Mouse (Mus musculus): ENCODE measurements at regions not wholly inside any gene's neighbourhood (a gene's known extent, or its start where the extent isn't known, plus 50 kb on each side); places are given as distances from the start of the nearest gene placed in this dataset.

DNA sequence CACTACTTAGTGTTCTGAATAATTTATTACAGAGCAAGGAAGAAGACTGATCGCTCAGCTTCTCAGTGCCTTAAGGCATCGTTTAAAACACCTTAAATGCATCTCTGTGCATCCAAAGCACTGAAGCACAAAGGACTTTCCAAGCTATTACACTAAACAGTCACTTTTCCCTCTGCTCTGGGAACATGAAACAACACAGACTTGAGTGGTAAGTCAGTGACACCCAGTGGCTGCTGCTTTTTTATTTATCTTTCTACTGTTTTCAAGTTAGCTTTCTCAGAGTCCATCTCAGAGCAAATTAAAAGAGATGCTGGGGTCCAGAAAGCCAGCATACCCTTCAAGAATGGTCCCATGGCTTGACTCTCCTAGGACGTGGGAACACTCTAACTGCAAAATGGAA is 162.3 kb upstream of the Ttc29 start:
- ATAC-seq (ENCODE audit: extremely low read depth, insufficient number of reproducible peaks, low FRiP score, low TSS enrichment), result no peak
- no peak overlapping the region for H3K9ac ChIP-seq
- no peak overlapping the region for H3K27ac ChIP-seq (replicated peaks)
- no peaks in the 10 kb centered on the region for H3K27me3 ChIP-seq (replicated peaks)
- no peak overlapping the region for H3K4me3 ChIP-seq
- WGBS, result 74% methylated on average over 3 of the region's 3 CpGs
- 0 out of 2 replicates have a peak, but pooled peaks cover 5% of the 10 kb centered on the region for H3K4me1 ChIP-seq
- no peaks in the 10 kb centered on the region for H3K36me3 ChIP-seq
- no peak overlapping the region for H3K4me2 ChIP-seq
- H3K9me3 ChIP-seq, result 0 out of 2 replicates have a peak, but pooled peaks cover 3% of the 10 kb centered on the region

DNA sequence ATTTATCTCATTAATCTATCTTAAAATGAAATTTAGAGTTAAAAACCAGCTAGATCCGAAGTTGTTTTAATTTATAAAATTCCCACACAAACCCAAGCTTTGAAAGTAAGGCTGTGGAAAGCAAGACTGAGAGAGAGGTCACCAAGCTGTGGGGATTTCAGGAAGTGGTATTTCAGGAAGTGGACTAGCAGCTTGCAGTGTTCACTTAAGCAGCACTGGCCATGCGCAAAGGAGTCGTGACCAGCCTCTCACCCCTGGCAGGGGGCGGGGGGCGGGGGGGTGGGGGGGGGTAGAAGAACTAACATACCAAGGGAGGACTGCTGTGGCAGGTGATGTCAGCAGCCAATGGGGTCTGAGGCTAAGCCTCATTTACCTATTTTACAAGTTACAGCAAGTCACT is 158.7 kb upstream of the Ttc29 start:
- Histone ChIP-seq H3K4me2 (peak overlapping the region; percentile 37), H3K36me3 (no peaks in the 10 kb centered on the region), H3K9me3 (no peaks in the 10 kb centered on the region), H3K27ac (replicated peaks) (no peak overlapping the region), H3K4me1 (0 out of 2 replicates have a peak, but pooled peaks cover 5% of the 10 kb centered on the region), H3K9ac (no peak overlapping the region), H3K4me3 (no peak overlapping the region), H3K27me3 (replicated peaks) (no peaks in the 10 kb centered on the region)
- WGBS, result 17% methylated on average over 5 of the region's 5 CpGs
- ATAC-seq (ENCODE audit: extremely low read depth, insufficient number of reproducible peaks, low FRiP score, low TSS enrichment), result no peak

DNA sequence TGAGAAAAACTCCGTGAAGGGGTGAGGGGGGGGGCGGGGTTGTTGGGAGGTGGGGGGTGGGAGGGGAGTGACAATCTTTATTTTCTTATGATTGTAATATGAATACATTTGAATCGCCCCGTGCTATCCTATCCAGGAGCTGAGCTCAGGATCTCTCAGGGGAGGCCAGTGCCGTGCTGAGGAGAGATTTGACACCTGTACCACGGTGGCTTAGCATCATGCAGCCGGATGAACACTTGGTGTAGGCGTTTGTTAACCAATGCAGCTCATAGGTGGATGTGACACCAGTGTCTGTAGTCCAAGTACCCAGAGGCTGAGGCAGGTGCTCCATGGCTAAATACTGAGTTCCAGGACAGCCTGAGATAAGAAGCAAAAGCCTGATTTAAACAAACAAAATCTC is 158.2 kb upstream of the Ttc29 start:
- Histone ChIP-seq H3K9ac (no peak overlapping the region), H3K4me3 (no peak overlapping the region), H3K36me3 (no peaks in the 10 kb centered on the region), H3K4me2 (peak overlapping the region; percentile 37), H3K27ac (replicated peaks) (no peak overlapping the region), H3K9me3 (no peaks in the 10 kb centered on the region), H3K27me3 (replicated peaks) (no peaks in the 10 kb centered on the region), H3K4me1 (0 out of 2 replicates have a peak, but pooled peaks cover 5% of the 10 kb centered on the region)
- WGBS, result 20% methylated on average over 8 of the region's 8 CpGs
- ATAC-seq (ENCODE audit: extremely low read depth, insufficient number of reproducible peaks, low FRiP score, low TSS enrichment), result no peak; the same call in 1 of the 2 replicates

DNA sequence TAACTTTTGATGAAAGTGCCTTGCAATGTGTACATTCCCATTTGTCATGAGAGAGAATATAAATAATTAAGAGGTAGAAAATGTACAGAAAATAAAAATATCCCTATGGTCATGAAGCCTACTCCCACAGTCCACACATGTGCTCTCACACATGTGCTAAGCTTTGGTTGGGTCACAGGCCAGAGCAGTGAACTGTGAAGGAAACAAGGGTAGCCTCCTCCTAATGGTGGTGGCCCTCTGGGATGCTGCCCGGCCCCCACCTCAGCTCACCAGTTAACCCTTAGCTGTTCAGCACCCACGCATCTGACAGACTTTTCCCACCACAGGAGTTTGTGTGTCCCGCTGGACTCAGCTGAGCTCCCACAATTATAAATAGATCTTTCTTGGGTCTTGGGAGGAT is 157.6 kb upstream of the Ttc29 start:
- Histone ChIP-seq H3K27ac (replicated peaks) (no peak overlapping the region), H3K4me1 (0 out of 2 replicates have a peak, but pooled peaks cover 5% of the 10 kb centered on the region), H3K27me3 (replicated peaks) (no peaks in the 10 kb centered on the region), H3K9me3 (no peaks in the 10 kb centered on the region), H3K4me2 (no peak overlapping the region), H3K36me3 (no peaks in the 10 kb centered on the region), H3K9ac (no peak overlapping the region), H3K4me3 (no peak overlapping the region)
- no peak for ATAC-seq (ENCODE audit: extremely low read depth, insufficient number of reproducible peaks, low FRiP score, low TSS enrichment)
- WGBS, result 58% methylated on average over 3 of the region's 3 CpGs

DNA sequence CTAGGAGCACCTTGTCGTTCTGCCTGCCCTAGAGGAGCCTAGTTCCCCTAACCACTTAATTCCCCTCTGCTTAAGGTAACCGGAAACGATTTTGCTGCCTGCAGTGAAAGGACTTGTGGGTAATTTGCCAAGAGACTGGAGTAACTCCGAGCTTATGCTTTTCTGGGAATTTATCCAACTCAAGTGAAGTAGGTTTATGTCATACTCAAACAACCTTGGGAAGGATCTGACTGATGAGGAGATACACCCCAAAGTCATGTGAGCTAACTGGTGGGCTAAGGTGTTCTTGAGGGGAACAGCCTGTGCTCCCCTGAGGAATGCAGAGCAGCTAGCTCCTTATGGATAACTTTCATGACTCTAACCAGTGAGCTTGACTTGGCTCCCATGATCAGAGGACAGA is 155.7 kb upstream of the Ttc29 start:
- H3K4me1 ChIP-seq, result 0 out of 2 replicates have a peak, but pooled peaks cover 5% of the 10 kb centered on the region
- H3K27ac ChIP-seq (replicated peaks), result no peak overlapping the region
- 59% methylated on average over 4 of the region's 4 CpGs for WGBS
- H3K4me2 ChIP-seq, result no peak overlapping the region
- H3K27me3 ChIP-seq (replicated peaks), result no peaks in the 10 kb centered on the region
- no peak overlapping the region for H3K9ac ChIP-seq
- no peaks in the 10 kb centered on the region for H3K36me3 ChIP-seq
- no peak overlapping the region for H3K4me3 ChIP-seq
- H3K9me3 ChIP-seq, result no peaks in the 10 kb centered on the region
- ATAC-seq (ENCODE audit: extremely low read depth, insufficient number of reproducible peaks, low FRiP score, low TSS enrichment), result no peak

DNA sequence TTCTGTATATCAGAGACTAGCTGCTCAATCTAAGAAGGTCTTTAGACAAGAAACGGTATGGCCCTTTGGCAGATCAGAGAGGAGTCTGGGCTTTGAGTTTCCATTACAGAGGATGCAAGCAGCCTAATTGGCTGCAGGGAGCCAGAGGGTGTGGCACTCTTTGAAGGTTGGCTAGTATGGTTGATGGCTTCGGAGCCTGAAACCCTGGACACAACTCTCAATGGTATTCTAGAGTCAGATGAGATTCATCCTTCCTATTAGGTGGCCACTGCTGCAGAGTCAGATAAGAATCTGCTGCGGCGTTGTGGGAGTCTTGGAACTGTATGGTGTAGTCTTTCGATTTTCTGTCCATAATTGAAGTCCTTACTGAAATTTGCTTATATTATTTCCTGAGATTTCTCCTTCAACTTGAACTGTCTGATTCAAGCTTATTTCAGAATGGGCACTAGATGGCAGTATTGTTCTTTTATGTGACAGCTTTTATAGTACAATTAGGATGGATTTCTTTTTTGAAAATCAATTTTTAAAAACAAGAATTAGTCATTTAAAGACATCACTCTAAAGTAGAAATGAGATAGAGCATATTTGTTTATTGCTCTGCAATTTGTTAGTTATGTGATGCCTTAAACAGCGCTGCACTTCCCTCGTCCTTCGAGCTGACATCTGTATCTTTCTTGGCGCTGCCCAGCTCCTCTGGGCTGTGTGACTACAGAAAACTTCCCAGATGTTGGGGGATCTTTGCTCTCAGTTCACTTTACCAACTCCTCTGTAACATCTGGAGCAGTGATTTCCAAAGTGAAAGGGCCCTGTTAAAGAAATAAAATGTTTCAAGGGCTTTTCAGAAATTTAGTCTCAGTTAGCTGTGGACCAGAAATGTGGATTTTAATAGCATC is 151.0 kb upstream of the Ttc29 start:
- ATAC-seq (ENCODE audit: extremely low read depth, insufficient number of reproducible peaks, low FRiP score, low TSS enrichment), result no peak
- Histone ChIP-seq H3K9ac (no peak overlapping the region), H3K4me3 (no peak overlapping the region), H3K27ac (replicated peaks) (no peak overlapping the region), H3K4me2 (no peak overlapping the region), H3K9me3 (no peaks in the 10 kb centered on the region), H3K27me3 (replicated peaks) (peaks cover 14% of the 10 kb centered on the region), H3K36me3 (no peaks in the 10 kb centered on the region), H3K4me1 (0 out of 2 replicates have a peak, but pooled peaks cover 16% of the 10 kb centered on the region)
- WGBS, result 52% methylated on average over 9 of the region's 9 CpGs

DNA sequence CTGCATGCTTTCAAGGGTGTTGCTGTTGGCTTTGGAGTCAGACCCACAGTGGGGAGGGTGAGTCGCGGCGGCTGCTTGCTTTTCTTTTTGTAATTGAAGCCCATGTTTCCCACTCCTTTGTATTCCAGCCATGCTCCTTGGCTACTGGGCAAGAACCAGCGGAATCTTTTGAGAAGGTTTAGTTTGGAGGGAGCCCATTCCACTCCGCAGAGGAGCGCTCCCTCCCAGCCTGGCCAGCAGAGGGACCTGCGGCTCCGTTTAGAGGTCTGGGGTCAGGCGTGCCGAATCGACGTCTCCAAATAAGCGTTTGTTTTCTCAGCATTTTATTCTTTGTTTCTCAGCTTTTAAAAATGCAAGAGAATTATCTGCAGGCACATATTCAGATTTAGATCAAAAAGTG is 149.6 kb upstream of the Ttc29 start:
- 2% methylated on average over 13 of the region's 13 CpGs for WGBS
- Histone ChIP-seq H3K9ac (peak overlapping the region; percentile 59), H3K27me3 (replicated peaks) (peaks cover 29% of the 10 kb centered on the region), H3K36me3 (no peaks in the 10 kb centered on the region), H3K4me1 (0 out of 2 replicates have a peak, but pooled peaks cover 16% of the 10 kb centered on the region), H3K9me3 (no peaks in the 10 kb centered on the region), H3K27ac (replicated peaks) (no peak overlapping the region), H3K4me3 (peak overlapping the region; percentile 45), H3K4me2 (peak overlapping the region; percentile 75)
- no peak for ATAC-seq (ENCODE audit: extremely low read depth, insufficient number of reproducible peaks, low FRiP score, low TSS enrichment)

DNA sequence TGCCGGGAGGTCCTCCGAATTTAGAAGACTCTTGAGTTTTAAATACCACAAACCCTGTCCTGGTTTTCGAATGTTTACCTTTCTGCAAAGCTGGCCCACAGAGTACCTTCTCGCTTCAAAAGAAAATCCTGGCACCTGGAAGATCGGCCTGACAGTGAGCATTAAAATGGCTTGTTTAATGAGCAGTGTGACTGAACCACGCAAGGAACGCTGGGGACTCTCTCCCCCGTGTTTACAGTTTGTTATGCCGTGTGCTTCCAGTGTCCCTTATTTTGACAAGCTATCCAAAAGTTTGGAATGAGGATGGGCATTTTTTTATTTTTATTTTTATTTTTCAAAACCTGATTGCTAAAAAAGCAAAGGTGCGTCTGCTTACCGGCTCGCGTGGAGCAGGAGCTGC is 148.9 kb upstream of the Ttc29 start:
- 27% methylated on average over 13 of the region's 13 CpGs for WGBS
- peak overlapping the region; percentile 75 for H3K4me2 ChIP-seq

DNA sequence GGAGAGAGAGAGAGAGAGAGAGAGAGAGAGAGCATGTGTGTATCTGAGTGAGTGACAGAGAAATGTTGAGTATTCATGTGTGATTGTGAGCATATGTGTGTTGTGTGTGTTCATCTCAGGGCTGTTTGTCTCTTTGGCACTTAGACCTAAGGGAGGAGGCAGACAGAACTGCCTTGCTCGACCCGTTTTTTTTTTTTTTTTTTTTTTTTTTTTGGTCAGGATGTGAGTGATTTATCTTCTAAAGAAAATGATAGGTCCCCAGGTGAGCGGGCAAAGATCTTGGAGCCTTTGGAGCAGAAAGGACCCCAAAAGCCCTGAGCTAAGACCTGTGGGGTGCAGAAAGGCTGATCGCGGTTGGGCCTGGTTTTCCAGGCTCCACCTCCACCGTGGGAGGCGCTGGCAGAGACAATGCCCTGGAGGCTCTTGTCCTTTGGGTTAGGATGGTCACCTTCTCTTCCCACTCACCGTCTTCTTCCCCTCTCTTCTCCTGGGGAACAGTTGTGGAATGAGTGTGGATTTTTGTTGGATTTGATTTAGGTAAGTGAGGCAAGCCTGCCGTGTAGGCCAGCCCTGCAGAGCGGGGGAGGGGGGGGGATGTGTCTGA is 147.1 kb upstream of the Ttc29 start:
- 42% methylated on average over 10 of the region's 10 CpGs for WGBS
- ATAC-seq (ENCODE audit: extremely low read depth, insufficient number of reproducible peaks, low FRiP score, low TSS enrichment), result no peak
- peaks cover 34% of the 10 kb centered on the region for H3K27me3 ChIP-seq (replicated peaks)
- no peak overlapping the region for H3K27ac ChIP-seq (replicated peaks)
- H3K4me2 ChIP-seq, result no peak overlapping the region
- H3K36me3 ChIP-seq, result no peaks in the 10 kb centered on the region
- H3K9ac ChIP-seq, result no peak overlapping the region
- H3K4me3 ChIP-seq, result no peak overlapping the region
- 0 out of 2 replicates have a peak, but pooled peaks cover 16% of the 10 kb centered on the region for H3K4me1 ChIP-seq
- no peaks in the 10 kb centered on the region for H3K9me3 ChIP-seq

More for the DNA sequence above, 148.9 kb upstream of the Ttc29 start:
- Histone ChIP-seq H3K36me3 (no peaks in the 10 kb centered on the region), H3K4me1 (0 out of 2 replicates have a peak, but pooled peaks cover 16% of the 10 kb centered on the region), H3K27ac (replicated peaks) (no peak overlapping the region), H3K9me3 (no peaks in the 10 kb centered on the region), H3K4me3 (peak overlapping the region; percentile 45), H3K27me3 (replicated peaks) (peaks cover 34% of the 10 kb centered on the region), H3K9ac (peak overlapping the region; percentile 59)
- no peak for ATAC-seq (ENCODE audit: extremely low read depth, insufficient number of reproducible peaks, low FRiP score, low TSS enrichment)

DNA sequence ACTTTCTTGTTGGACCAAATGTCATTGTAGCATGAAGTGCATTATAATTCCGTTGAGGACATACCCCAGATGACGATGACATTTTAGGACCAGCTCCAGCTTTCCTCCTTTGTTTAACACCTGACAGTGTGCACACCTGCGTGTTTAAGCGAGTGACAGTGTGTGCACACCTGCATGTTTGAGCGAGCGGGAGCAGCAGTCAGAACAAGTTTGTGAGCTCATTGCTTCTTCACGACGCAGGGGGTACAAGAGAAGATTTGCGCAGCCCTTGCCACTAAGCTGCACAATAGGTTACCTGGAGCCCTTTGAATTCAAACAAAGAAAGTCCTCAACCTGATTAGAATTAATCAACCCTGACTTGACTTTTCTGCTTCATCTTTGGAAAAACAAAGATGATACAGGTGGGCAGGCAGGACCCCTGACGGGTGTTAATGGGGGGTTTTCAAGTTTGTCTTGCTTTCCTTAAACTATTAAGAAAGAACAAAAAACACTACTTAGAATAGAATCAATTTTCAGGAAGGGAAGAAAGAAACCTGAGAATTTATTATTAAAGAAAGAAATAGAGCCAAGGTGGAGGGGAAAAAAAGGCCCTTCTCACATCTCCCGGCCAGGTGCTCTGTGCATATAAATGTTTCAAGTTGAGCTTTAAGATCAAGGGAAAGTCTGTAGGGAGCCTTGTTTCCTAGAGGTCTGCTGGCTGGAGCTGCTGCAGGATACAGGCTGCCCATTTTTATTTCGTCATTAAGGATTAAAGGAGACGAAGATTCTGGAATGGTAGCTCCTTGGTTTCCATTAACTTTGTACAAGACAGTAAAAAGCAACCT is 144.8 kb upstream of the Ttc29 start:
- 21% methylated on average over 13 of the region's 13 CpGs for WGBS
- H3K27ac ChIP-seq (replicated peaks), result no peak overlapping the region
- no peak for ATAC-seq (ENCODE audit: extremely low read depth, insufficient number of reproducible peaks, low FRiP score, low TSS enrichment)
- H3K4me1 ChIP-seq, result 0 out of 2 replicates have a peak, but pooled peaks cover 13% of the 10 kb centered on the region
- peaks cover 34% of the 10 kb centered on the region for H3K27me3 ChIP-seq (replicated peaks)
- no peak overlapping the region for H3K4me3 ChIP-seq
- no peak overlapping the region for H3K4me2 ChIP-seq
- H3K36me3 ChIP-seq, result no peaks in the 10 kb centered on the region
- H3K9ac ChIP-seq, result no peak overlapping the region
- no peaks in the 10 kb centered on the region for H3K9me3 ChIP-seq

DNA sequence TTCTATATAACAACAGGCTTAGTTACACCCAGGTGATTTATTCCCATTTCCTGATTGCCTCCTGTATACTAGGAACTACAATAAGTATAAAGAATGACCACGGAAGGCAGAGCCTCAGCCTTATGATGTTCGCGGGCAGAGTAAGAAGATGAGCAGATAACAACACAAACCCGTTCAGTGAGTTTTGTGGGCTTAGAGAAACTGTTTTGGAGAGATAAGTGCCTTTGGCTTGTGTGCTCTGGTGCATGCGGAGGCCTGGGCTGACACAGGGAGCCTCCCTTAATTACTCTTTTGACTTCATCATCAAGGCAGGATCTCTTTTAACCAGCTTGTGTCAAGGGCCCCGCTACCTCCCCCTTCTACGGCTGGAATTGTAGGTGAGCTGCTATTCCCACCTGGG is 139.3 kb upstream of the Ttc29 start:
- no peaks in the 10 kb centered on the region for H3K9me3 ChIP-seq
- H3K27me3 ChIP-seq (replicated peaks), result peaks cover 2% of the 10 kb centered on the region
- H3K27ac ChIP-seq (replicated peaks), result no peak overlapping the region
- H3K36me3 ChIP-seq, result no peaks in the 10 kb centered on the region
- H3K4me1 ChIP-seq, result peaks cover 14% of the 10 kb centered on the region
- H3K4me2 ChIP-seq, result no peak overlapping the region
- 77% methylated on average over 7 of the region's 7 CpGs for WGBS
- no peak overlapping the region for H3K4me3 ChIP-seq
- H3K9ac ChIP-seq, result no peak overlapping the region
- no peak for ATAC-seq (ENCODE audit: extremely low read depth, insufficient number of reproducible peaks, low FRiP score, low TSS enrichment)

Data from heart, embryonic 13.5 days (tissue).